Mouse (Mus musculus) left cerebral cortex, postnatal 10 days (tissue): ENCODE measurements around the gene Faah. TPM values are rescaled to one million over a fixed set of nuclear protein-coding genes. Genes with fewer than 3 reads are reported as not detected.

Source experiments
- DNase-seq, 2 experiments: peaks; one replicate each; pipeline ENCODE4 v3.0.0; 2021 to 2022; ENCODE audit warnings: low spot score in 2 of 2, mixed read lengths in 1 of 2; ENCODE audit errors: extremely low spot score in 1 of 2
- intact Hi-C: fragments of 180-260 bp; cut with DNase I; formaldehyde crosslinking; loops from one replicate; pipeline ENCODE4 v1.15.1; 2025
- total RNA-seq, 2 experiments: library from RNA; stranded (reverse); gene quantifications; 2 replicates each; pipeline ENCODE4 v1.2.3; 2021

Faah gene
- total RNA-seq, 2 experiments from 2014 or later, result 70.6 to 70.8 TPM

- peak in 1 of 2 experiments; percentile 47 for DNase-seq
- intact Hi-C loops, result no loop called here
These were observed 1.7 kb downstream of the Faah start for GRCm38 (mm10) chr4:116015996-116016395.

- intact Hi-C loops, result no loop called here
- no peak for DNase-seq
These were observed 2.2 kb downstream of the Faah start for GRCm38 (mm10) chr4:116015502-116015901.

GRCm38 (mm10) chr4:116010186-116010585 is 7.5 kb downstream of the Faah start:
- intact Hi-C loops, result no loop called here
- no peak for DNase-seq

- DNase-seq, result no peak
- intact Hi-C loops, result no loop called here
These were observed 16.5 kb downstream of the Faah start for GRCm38 (mm10) chr4:116001206-116001605.

GRCm38 (mm10) chr4:116000671-116001070 is 17.1 kb downstream of the Faah start:
- DNase-seq, result no peak
- intact Hi-C loops, result no loop called here

GRCm38 (mm10) chr4:115996729-115997128 is 21.0 kb downstream of the Faah start:
- intact Hi-C loops, result no loop called here
- no peak for DNase-seq

- intact Hi-C loops, result no loop called here
- no peak for DNase-seq
These were observed 22.4 kb downstream of the Faah start for GRCm38 (mm10) chr4:115995376-115995730.

- DNase-seq, result no peak
- intact Hi-C loops, result no loop called here
These were observed 22.9 kb downstream of the Faah start for GRCm38 (mm10) chr4:115994662-115995375.

GRCm38 (mm10) chr4:115989382-115989781 is 28.3 kb downstream of the Faah start:
- intact Hi-C loops, result no loop called here
- DNase-seq, result no peak

- intact Hi-C loops, result no loop called here
These were observed 29.7 kb downstream of the Faah start for GRCm38 (mm10) chr4:115987858-115988530.

GRCm38 (mm10) chr4:115987436-115987835 is 30.3 kb downstream of the Faah start:
- no peak for DNase-seq
- intact Hi-C loops, result no loop called here

More at GRCm38 (mm10) chr4:115987858-115988530, 29.7 kb downstream of the Faah start:
- no peak for DNase-seq

GRCm38 (mm10) chr4:115984967-115985366 is 32.8 kb downstream of the Faah start:
- intact Hi-C loops, result loop anchor here (5.0 kb wide), 1 partner anchor 253 kb away; no protein-coding TSS in a partner anchor
- DNase-seq, result no peak

- DNase-seq, result peak; percentile 63 to 85
- intact Hi-C loops, result loop anchor here (5.0 kb wide), 1 partner anchor 252 kb away; no protein-coding TSS in a partner anchor
These were observed 33.6 kb downstream of the Faah start for GRCm38 (mm10) chr4:115984111-115984510.

- peak; percentile 61 to 74 for DNase-seq
- intact Hi-C loops, result loop anchor here (1.0 to 5.0 kb wide), 2 partner anchors 76 to 248 kb away; no protein-coding TSS in a partner anchor
These were observed 37.0 kb downstream of the Faah start for GRCm38 (mm10) chr4:115980676-115981075.

GRCm38 (mm10) chr4:115979437-115979836 is 38.3 kb downstream of the Faah start:
- intact Hi-C loops, result no loop called here
- no peak for DNase-seq

- DNase-seq, result no peak
- intact Hi-C loops, result no loop called here
These were observed 38.8 kb downstream of the Faah start for GRCm38 (mm10) chr4:115978911-115979310.

- DNase-seq, result no peak
- intact Hi-C loops, result no loop called here
These were observed 45.2 kb downstream of the Faah start for GRCm38 (mm10) chr4:115972543-115972942.

GRCm38 (mm10) chr4:115964446-115964845 is 53.3 kb downstream of the Faah start:
- intact Hi-C loops, result no loop called here
- peak in 1 of 2 experiments; percentile 49 for DNase-seq

GRCm38 (mm10) chr4:115963751-115964150 is 54.0 kb downstream of the Faah start:
- intact Hi-C loops, result no loop called here
- DNase-seq, result no peak
